8 mouse cellular contexts compared by ENCODE assay signal in genomic region chr11:97799146-97799993, GRCm38 (mm10). TPM values are rescaled to one million over a fixed set of nuclear protein-coding genes. Genes with fewer than 3 reads are reported as not detected.
DNase-seq lines count a peak whose midpoint lies in the region; ATAC-seq and TF ChIP-seq lines count a peak whose summit lies in the region.

No protein-coding gene starts in this region.

- peaks cover 15% of the 10 kb centered on the region for H3K36me3 ChIP-seq in G1E (replicated peaks)
- H3K36me3 ChIP-seq in lung, embryonic 15.5 days, result no peaks in the 10 kb centered on the region

- H3K9me3 ChIP-seq in G1E (replicated peaks), result no peaks in the 10 kb centered on the region
- H3K9me3 ChIP-seq in lung, embryonic 15.5 days, result no peaks in the 10 kb centered on the region

- ATAC-seq in G1E (ENCODE audit: extremely low read depth, insufficient number of reproducible peaks, low FRiP score, poor library complexity, severe bottlenecking), result peak; percentile 32; the same call in 1 of the 2 replicates
- ATAC-seq in hematopoietic stem cell, adult 5-6 weeks (replicated peaks in 1 of 2; ENCODE audit: insufficient read depth in 1 of 2, low FRiP score in 2 of 2, low TSS enrichment in 1 of 2, low read depth in 1 of 2, poor library complexity in 2 of 2, severe bottlenecking in 2 of 2), result peak; percentile 61 to 66
- ATAC-seq in lung, embryonic 15.5 days (ENCODE audit: borderline replicate concordance, extremely low read depth, low FRiP score, low TSS enrichment), result peak; percentile 88

- peak overlapping the region; percentile 66 for H3K9ac ChIP-seq in lung, embryonic 15.5 days

- H3K4me2 ChIP-seq in lung, embryonic 15.5 days, result peak overlapping the region; percentile 75

- peak overlapping the region; percentile 99 for H3K27ac ChIP-seq in lung, embryonic 15.5 days
- H3K27ac ChIP-seq in olfactory bulb, adult 2 months (ENCODE audit: insufficient read depth, low read depth, low read length), result peak overlapping the region; percentile 89

- under 1% methylated on average over 71 of the region's 71 CpGs for WGBS in lung, embryonic 15.5 days
- under 1% methylated on average over 71 of the region's 71 CpGs for whole genome bisulfite sequencing in olfactory bulb, adult 2 months

- no peaks in the 10 kb centered on the region for H3K27me3 ChIP-seq in G1E (ENCODE audit: insufficient read depth, low read length)
- H3K27me3 ChIP-seq in lung, embryonic 15.5 days, result no peaks in the 10 kb centered on the region

- TF ChIP-seq POLR2A in olfactory bulb, adult 2 months (IDR thresholded peaks at IDR 0.05; ENCODE audit: insufficient read depth, low read depth, low read length), result peak; percentile 87

- peaks cover 58% of the 10 kb centered on the region for H3K4me1 ChIP-seq in G1E (ENCODE audit: insufficient read depth, low read depth, low read length)
- peaks cover 42% of the 10 kb centered on the region for H3K4me1 ChIP-seq in lung, embryonic 15.5 days
- H3K4me1 ChIP-seq in olfactory bulb, adult 2 months (ENCODE audit: control insufficient read depth, insufficient read depth, low read length), result peaks cover 17% of the 10 kb centered on the region

- peak; percentile 90 for DNase-seq in G1E (ENCODE audit: low spot score)
- DNase-seq in cerebellum, adult 8-10 months, result peak; percentile 92
- peak; percentile 80 for DNase-seq in forelimb bud, embryonic 11.5 days (ENCODE audit: low read depth, low spot score)
- peak; percentile 67 for DNase-seq in layer of hippocampus, adult 9-10 months (ENCODE audit: low spot score)
- DNase-seq in thymus, adult 18-20 months, result peak; percentile 76 to 82

- no peak for TF ChIP-seq CTCF in G1E (IDR thresholded peaks at IDR 0.05; ENCODE audit: low read depth, low read length)
- no peak for TF ChIP-seq CTCF in olfactory bulb, adult 2 months (IDR thresholded peaks at IDR 0.05; ENCODE audit: insufficient read depth, low read depth, low read length)

- peak overlapping the region; percentile 83 for H3K4me3 ChIP-seq in G1E (ENCODE audit: low read depth, low read length)
- peak overlapping the region; percentile 75 for H3K4me3 ChIP-seq in lung, embryonic 15.5 days
- H3K4me3 ChIP-seq in olfactory bulb, adult 2 months (ENCODE audit: insufficient read depth, low read depth, low read length), result peak overlapping the region; percentile 85

RNA-seq across cellular contexts. Expression of gene Lasp1, which starts 0.6 kb away (rescaled TPM):
- total RNA-seq in G1E (2014; fragmentation: Nextera tagmentation) (31.0 and 37.1 TPM in 2 replicates), G1E (2017) (53.4 and 122 TPM in 2 replicates)
- polyA plus RNA-seq in G1E (2012), result 49.6 and 71.7 TPM in 2 replicates
- 220 and 229 TPM in 2 replicates for total RNA-seq in hematopoietic stem cell, adult 5-6 weeks (2017)
- polyA plus RNA-seq in lung, embryonic 15.5 days (2015; fragmentation: Nextera tagmentation; extraction: Ambion mirVana), result 153 and 160 TPM in 2 replicates
- polyA plus RNA-seq in olfactory bulb, adult 2 months (2012; ENCODE audit: insufficient read depth, insufficient read length, low replicate concordance, missing spikeins), result not detected in 2 replicates

RNA-seq across cellular contexts. Expression of gene Rpl23, which starts 17.1 kb away (rescaled TPM):
- total RNA-seq in G1E (2014; fragmentation: Nextera tagmentation), result 580 and 589 TPM in 2 replicates
- total RNA-seq in G1E (2017), result 1,583 and 1,694 TPM in 2 replicates
- 255 and 258 TPM in 2 replicates for polyA plus RNA-seq in G1E (2012)
- total RNA-seq in hematopoietic stem cell, adult 5-6 weeks (2017), result 1,424 and 2,771 TPM in 2 replicates
- 457 and 490 TPM in 2 replicates for polyA plus RNA-seq in lung, embryonic 15.5 days (2015; fragmentation: Nextera tagmentation; extraction: Ambion mirVana)
- 695 TPM in 1 of 2 replicates, not detected in the other for polyA plus RNA-seq in olfactory bulb, adult 2 months (2012; ENCODE audit: insufficient read depth, insufficient read length, low replicate concordance, missing spikeins)

RNA-seq across cellular contexts. Expression of gene 1700001P01Rik, which starts 23.7 kb away (rescaled TPM):
- not detected in 2 replicates for total RNA-seq in G1E (2014; fragmentation: Nextera tagmentation)
- 0.23 and 0.33 TPM in 2 replicates for total RNA-seq in G1E (2017)
- 0.09 TPM in 1 of 2 replicates, not detected in the other for polyA plus RNA-seq in G1E (2012)
- total RNA-seq in hematopoietic stem cell, adult 5-6 weeks (2017), result 0.69 TPM in 1 of 2 replicates, not detected in the other
- polyA plus RNA-seq in lung, embryonic 15.5 days (2015; fragmentation: Nextera tagmentation; extraction: Ambion mirVana), result 0.85 TPM in 1 of 2 replicates, not detected in the other
- not detected in 2 replicates for polyA plus RNA-seq in olfactory bulb, adult 2 months (2012; ENCODE audit: insufficient read depth, insufficient read length, low replicate concordance, missing spikeins)

RNA-seq across cellular contexts. Expression of gene Cwc25, which starts 33.0 kb away (rescaled TPM):
- total RNA-seq in G1E (2014; fragmentation: Nextera tagmentation) (13.5 and 20.8 TPM in 2 replicates), G1E (2017) (25.5 and 27.4 TPM in 2 replicates)
- 22.5 and 23.2 TPM in 2 replicates for polyA plus RNA-seq in G1E (2012)
- 18.8 and 23.3 TPM in 2 replicates for total RNA-seq in hematopoietic stem cell, adult 5-6 weeks (2017)
- polyA plus RNA-seq in lung, embryonic 15.5 days (2015; fragmentation: Nextera tagmentation; extraction: Ambion mirVana), result 15.6 and 18.5 TPM in 2 replicates
- not detected in 2 replicates for polyA plus RNA-seq in olfactory bulb, adult 2 months (2012; ENCODE audit: insufficient read depth, insufficient read length, low replicate concordance, missing spikeins)

RNA-seq across cellular contexts. Expression of gene B230217C12Rik, which starts 41.2 kb away (rescaled TPM):
- total RNA-seq in G1E (2014; fragmentation: Nextera tagmentation), result not detected in 2 replicates
- 0.16 TPM in 1 of 2 replicates, not detected in the other for total RNA-seq in G1E (2017)
- not detected in 2 replicates for polyA plus RNA-seq in G1E (2012)
- total RNA-seq in hematopoietic stem cell, adult 5-6 weeks (2017), result 0.81 and 1.5 TPM in 2 replicates
- polyA plus RNA-seq in lung, embryonic 15.5 days (2015; fragmentation: Nextera tagmentation; extraction: Ambion mirVana), result 4.2 and 4.4 TPM in 2 replicates
- polyA plus RNA-seq in olfactory bulb, adult 2 months (2012; ENCODE audit: insufficient read depth, insufficient read length, low replicate concordance, missing spikeins), result not detected in 2 replicates

Comparison
In these comparisons a context has a peak if more than half of its experiments do, and no peak if none do; other contexts are left out.
1. Peak in every context shown above with its lines: DNase-seq, ATAC-seq, H3K4me3 ChIP-seq and H3K27ac ChIP-seq.
2. ATAC-seq: peak in every context shown above with its lines; median percentile 88 in lung, embryonic 15.5 days; 64 in hematopoietic stem cell, adult 5-6 weeks; 32 in G1E.